Mouse (Mus musculus): Measurements from ENCODE around the gene Gstt1.
"Not testable (repeated sequence)": the region's sequence is repeated elsewhere in the genome, so short reads cannot be mapped to it uniquely, and the experiment has no call there.

Gstt1 gene

DNA sequence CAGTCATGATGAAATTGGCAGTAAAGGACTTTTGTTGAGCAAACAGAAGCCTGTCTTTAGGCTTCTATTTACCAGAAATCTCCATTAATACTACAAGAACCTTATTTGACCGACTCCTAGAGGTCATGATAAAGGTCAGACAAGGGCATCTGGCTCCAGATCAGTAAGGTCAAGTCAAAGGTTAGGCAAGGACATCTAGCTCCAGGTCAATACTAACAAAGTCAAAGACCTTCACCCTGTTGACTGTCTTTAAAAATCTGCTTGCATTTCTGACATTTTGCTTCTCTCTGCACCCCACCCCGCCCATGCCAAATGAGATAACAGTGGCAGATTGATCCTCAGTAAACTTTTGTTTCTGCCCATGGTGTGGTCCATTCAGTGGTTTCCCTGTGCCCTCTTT is 5.8 kb upstream of the Gstt1 start:
- no peak for DNase-seq (ENCODE audit: low spot score in 2 of 2)

DNA sequence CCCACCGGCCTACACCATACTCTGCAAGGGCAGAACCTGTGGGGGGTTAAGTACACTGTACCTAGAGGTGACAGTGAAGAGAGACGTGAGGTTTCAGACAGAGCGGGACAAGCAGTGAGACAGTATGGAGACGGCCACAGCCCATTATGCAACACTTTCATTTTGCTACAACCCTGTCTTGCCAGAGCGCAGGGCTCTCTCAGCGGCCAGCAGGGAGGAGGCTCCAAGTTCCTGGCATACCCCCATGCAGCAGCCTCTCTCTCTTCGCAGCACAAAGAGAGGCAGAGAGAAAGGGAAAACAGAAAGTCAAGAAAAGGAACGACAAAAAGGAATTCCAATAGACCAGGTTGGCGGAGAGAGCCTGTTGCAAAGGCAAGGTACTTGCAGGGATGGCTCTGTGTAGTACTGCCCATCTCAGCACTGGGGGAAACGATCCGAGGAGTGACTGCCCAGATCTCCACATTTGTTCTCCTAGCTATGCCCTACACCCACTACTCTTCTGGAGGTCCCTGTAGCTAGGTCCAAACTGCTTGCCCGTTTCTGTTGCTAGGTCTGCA is 687 bp downstream of the Gstt1 start:
- peak; percentile 41 to 53 for DNase-seq (ENCODE audit: low spot score in 2 of 2)

DNA sequence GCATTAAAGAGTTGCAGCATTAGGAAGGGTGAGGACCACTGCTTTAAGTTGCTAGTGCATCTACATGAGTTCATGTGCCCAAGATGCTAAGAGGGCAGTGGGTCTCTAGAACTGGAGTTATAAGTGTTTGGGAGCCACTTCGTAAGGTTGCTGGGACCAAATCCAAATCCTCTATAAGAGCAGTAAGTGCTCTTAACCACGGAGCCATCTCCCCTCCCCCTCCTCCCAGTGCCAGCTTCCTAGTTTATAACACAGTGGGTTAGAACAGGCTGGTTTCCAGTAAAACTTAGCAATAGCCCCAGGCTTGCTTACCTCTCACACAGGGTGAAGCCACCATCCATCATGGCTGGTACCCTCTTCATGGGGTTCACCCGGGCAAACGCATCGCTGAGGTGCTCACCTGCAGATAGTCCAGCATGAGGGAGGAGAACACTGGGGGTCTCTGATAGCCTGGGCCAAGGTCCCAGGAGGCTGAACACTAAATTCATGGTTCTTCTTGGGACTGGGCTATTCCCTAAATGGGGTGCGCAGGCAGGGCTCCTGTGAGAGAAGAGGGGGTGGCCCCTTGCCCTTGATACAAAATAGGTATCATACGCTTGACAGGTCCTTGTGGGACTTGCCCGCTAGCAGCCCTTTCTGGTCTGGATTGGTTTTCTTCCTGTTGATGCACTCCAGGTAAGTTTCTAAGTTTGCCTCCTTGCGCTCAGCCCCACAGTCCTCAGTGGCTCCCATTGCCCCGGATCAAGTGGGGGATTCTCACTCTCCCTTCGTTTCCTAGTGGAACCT is 1.5 kb downstream of the Gstt1 start:
- no peak for DNase-seq (ENCODE audit: low spot score in 2 of 2)

DNA sequence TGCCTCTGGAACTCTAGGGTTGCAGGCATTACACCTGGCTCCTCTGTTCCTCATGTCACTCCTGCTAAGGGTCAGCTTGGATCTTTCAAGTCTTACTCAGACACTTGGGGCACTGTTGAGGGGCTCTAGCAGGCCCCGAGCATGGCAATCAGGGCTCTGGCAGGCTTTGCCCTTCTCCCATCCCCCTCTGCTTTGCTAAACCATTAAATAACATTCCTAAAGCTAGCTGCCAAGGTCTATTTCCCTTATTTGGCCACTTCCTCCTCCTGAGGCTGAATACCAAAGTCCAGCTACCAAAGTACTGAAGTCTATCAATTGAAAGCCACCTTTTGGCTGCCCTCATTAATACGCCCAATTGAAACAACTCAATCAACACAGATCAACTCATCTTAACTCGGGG is 3.5 kb downstream of the Gstt1 start:
- DNase-seq (ENCODE audit: low spot score in 2 of 2) = no peak

DNA sequence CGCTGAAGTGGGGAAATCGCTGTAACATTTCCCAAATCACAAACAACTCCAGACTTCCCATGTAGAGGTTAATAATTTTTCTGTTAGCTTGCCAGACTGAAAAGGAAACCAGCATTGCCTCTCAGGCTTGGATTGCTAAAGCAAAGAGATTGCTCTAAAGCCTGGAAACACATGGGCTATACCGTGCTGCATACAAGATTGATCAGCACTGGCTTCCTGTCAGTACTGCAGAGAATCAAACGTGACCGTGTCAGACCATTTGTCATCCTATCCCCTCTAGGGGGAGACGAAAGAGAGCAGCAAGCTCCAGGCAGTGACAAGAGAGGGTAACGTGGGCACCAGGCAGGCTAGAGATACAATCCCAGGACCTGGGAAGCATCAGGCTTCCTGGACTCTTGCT is 7.6 kb downstream of the Gstt1 start:
- DNase-seq (ENCODE audit: low spot score in 2 of 2) = no peak

DNA sequence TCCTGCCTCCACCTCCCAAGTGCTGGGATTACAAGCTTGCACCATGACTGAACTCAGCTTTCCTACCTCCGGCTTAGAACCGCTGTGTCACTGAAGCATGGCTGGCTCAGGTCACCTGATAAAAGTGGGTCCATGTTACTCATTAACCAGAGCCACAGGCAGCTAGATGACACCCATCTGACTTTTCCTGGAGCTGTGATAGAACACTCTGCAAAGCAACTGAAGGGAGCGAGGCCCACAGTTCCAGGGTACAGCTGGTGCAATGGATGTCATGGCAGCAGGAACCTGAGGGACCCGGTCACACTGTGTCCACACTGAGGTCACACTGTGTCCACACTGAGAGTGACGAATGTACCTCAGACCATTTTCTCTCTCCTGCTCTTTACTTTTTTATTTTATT is 8.5 kb downstream of the Gstt1 start:
- DNase-seq (ENCODE audit: low spot score in 2 of 2) = no peak

DNA sequence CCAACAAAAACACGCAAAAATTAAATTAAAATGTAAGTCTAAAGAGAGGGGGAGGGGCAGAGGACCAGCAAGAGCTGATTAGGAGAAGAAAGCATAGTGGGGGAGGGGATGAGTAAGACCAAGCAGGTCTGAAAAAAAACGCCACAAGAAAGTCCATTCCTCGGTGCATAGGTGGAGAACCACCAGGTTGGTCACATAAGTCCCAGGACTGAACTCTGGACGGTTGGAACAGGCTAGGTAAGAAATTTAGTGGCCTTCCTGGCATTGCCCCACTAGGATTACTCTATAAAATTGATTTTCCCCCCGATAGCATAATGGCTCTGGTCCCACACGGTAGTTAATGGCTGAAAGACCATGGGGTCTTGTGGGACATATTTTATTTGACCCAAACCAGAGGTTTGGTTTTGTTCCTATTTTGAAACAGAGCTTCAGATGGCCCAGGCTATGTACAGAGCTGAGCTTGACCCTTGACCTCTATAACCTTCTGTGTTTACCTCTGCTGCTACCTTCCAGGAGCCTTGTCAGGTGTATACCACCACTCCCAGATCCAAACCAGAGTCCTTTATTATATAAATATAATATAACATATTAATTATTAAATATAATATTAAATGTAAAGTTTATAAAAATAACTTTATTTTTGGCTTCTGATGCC is 9.2 kb downstream of the Gstt1 start:
- DNase-seq (ENCODE audit: low spot score in 2 of 2) = no peak

DNA sequence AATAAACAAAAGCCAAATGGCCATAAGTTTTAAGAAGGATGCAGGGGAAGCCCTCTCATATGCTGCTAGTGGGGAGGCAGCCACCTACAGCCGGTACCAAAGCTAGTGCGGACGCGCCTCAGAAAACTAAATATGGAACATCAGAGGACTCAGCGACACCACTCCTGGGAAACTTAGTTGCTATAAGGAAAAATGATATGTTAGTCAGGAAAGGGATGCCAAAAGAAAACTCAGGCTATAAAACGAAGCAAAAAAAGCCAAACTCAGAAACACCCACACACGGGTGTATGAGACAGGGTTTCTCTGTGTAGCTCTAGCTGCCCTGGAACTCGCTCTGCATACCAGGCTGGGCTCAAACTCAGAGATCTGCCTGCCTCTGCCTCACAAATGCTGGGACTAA is 10.1 kb downstream of the Gstt1 start:
- peak in 1 of 2 experiments; percentile 26 for DNase-seq (ENCODE audit: low spot score in 2 of 2)

DNA sequence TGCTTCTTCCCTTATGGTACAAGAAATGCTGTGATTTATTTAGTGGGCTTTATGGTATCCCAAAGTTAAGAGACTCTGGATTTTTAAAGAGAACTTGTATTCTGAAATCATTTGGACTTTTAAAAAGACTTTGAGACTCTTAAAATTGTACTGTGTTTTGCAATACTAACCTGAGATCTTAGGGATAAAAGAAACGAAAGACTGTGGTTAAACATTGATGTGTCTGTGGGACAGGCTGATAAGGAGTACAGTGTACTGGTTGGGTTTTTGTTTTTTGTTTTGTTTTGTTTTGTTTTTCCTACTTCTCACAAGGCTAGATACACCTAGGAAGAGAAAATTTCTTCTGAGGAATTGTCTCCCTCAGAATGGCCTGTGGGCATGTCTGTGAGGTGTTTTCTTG is 12.9 kb downstream of the Gstt1 start:
- DNase-seq (ENCODE audit: low spot score in 2 of 2) = no peak

DNA sequence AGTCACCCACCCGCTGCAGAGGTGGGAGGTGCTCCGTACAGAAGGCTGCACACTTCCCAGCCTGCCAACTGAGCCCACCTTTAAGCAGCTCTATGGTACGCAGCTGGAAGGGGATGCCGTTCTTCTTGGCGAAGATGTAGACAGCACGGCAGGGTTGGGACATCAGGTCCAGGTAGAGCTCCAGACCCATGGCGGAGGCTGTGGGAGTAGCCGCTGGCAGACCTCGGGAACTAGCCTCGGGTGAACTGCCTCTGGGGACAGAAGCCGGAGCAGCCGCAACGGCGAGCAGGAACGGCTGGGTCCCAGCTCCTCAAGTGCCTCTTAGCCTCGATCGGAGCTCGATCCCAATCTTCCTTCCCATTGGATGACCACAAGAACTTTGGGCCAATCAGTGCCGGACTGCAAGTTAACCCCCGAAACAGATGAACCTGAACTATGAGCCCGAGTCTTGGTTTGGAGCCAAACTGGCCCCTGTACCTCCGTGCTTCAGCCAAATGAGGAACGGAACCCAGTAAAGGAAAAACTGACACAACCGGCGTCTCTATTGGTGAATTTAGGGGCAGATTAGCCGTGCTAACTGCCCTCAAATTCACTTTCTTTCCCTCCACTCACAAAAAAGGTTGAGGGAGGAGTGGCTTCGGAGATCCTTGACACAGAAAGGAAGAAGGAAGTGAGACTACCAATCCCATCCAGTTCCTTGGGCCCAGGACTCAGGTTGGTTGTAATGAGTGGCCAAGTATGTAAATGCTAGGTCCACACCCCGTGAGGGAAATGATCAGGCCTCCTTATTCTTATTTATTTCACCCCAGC is 17.4 kb downstream of the Gstt1 start, which contains the start of the genes Gm20441 and Gstt3:
Gene Gm20441, minus strand, starts transcription at position 186 of the 810 bp plus-strand sequence.
Gene Gstt3, minus strand, starts transcription at position 646 of the 810 bp plus-strand sequence.
- DNase-seq (ENCODE audit: low spot score in 2 of 2) = no peak

DNA sequence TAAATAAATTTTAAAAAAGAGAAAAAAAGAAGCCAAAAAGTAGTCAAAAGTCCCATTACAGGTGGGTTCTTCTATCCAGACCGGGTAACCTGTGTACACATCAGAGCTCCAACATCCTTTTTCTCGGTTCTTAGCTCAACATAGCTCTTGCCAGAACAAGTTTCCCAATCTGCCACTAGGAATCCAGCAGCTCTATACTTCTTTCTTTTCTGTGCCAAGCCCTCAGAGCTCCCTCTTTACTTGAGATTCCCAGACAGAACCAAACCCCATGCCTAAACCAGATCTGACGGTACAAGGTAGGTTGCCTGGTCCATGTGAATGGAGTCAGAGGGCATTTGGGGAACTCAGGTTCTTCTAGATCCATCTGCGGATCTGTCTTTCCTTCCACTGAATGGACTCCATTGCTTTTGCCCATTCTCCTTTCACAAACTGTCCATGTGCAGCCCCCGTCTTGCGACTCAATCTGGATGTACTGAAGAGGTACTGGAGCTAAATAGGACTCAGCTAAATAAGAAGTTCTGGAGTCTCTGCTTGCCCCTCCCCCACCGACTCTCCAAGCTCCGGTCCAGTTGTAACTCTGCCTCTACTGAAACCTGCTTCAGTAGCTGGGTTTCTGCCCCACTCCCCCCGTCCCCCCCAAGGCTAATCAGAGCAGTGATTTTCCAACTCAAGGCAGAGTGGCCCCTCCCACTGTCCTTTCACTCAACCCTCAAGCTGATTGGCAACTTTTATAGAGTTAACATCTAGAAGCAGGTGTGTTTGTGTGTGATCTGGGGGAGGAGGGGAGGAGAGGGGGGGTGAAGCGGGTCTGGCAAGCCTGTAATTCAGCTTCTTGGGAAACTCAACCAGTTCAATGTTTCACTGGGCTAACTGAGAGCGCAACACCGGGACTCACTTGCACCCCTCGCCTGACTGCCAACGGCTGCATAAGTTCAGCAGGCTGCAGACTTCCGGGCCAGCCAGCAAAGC is 18.9 kb downstream of the Gstt1 start:
- DNase-seq (ENCODE audit: low spot score in 2 of 2) = no peak

DNA sequence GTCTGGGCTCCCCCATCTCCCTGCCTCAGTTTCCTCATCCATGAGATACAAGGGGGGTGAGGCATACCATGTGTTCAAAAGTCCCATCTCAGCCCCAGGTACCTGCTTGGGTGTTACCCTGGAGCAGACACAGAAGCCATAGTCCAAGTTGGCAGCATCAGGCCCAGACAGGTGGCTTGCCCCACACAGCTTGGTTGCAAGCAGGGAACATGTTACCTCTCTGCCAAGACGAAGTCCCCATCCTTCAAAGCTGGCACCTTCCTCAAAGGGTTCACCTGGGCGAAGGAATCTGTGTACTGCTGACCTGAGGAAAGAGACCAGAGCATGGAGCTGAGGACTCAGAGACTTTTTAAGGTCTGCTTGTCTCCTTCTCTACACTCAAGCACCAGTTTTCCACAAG is 20.5 kb downstream of the Gstt1 start:
- no peak for DNase-seq (ENCODE audit: low spot score in 2 of 2)

DNA sequence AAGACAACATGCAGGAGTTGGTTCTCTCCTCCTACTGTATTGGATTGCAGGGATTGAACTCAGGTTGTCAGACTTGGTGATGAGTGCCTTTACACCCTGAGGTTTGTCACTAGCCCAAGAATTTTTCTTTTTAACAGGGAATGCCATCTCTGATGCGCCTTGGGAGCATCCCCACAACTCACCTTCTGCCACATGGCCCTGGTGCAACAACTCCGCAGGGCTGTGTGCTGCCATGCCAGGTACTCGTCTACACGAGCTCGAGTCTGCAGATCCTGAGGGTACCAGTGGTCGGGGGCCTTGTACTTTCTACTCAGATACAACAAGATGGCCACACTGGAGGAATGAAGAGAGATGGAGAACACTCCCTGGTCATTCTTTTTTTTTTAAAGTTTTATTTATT is 21.8 kb downstream of the Gstt1 start:
- no peak for DNase-seq (ENCODE audit: low spot score in 2 of 2)

DNA sequence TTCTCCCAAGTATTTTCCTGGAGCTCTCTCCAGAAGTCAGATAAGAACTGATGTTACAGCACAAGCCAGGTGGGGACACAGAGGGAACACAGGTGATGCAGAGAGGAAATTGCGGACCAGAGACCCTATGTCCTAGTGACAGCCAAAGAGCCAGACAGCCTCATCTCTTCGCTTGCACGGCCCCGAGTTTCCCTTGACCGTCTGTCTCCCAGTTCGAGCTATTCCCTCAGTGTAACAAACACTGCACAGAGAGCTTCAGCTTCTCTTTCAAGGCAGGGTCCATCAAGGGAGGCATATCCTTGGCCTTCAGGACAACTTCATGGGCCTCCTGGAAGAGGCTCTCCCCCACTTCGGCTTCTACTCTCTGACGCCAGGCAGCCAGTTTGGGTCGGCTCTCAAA is 23.8 kb downstream of the Gstt1 start:
- no peak for DNase-seq (ENCODE audit: low spot score in 2 of 2)

DNA sequence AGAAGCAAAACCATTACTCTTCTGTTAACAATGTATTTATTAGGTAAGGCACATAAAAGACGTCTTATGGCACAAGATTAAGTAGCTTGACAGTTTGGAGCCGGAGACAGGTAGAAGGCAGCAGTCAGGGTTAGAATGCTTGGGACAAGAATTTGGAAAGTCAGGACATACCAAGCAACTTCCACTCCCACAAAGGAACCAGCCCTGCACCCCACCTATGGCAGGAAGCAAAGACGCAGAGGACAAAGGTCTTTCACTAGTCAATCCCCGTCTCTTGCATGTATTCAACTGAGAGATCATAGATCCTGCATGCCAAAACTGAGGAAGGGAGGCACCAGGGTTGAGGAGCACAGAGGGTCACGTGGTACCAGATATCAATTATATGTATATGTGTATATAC is 24.3 kb downstream of the Gstt1 start:
- DNase-seq (ENCODE audit: low spot score in 2 of 2) = no peak

DNA sequence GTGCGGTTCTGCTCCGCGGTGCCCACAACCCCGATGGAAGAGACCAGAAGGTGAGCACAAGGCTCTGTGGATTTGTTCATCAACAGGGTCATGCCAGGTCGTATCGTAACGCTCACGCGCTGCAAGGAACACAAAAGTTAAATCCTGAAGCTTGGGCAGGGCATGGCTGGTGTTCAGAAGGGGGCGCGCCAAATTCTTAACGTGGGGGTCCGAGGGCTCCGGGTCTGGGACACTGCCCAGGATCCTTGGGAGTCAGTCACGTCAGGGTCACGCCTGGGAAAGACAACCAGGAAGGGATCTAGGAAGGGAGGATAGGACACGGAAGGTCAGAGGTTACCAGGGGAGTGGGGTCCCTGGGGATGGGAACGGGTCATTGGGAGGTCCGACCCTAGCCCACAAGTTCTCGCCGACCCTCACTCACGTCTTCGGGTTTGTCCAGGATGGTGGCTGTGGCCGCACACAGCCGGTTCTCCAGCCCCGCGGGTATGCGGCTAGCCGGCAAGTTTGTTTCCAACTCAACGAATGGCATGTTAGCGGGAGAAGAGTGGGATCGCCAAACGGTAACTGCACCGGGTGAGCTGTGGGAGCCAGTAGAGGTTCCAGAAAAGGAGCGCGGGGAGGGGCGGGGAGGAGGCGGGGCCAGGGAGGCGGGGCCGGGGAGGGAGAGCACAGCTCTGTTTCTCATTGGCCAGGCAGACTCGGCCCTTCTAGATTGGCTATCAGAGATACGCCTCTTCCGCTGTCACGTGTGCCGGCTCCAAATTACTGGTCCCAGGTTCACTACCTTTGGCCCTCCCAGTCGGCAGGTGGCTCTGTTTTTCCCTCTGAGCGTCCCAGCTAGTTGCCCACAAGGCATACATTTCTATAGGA is 25.4 kb downstream of the Gstt1 start, which contains the start of gene Ddt:
Gene Ddt, minus strand, starts transcription at position 620 of the 870 bp plus-strand sequence.
- DNase-seq (ENCODE audit: low spot score in 2 of 2) = peak; percentile 83

DNA sequence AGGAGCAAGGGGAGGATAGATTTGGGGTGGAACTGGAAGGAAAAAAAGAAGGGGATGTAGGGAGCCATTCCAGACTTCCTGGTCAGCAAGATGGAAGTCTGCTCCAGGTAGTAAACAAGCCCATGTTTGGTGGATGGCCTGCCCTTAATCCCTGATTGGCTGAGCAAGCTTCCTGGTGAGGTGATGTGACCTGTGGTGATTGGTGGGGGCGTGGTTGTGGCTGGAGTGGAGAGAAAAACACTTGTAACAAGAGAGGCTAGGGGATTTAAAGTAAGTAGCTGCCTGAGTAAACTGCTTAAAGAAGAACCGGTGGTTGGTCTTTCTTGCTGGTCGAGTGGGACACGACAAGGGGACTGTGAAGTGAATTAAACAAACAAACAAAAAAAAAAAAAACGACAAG is 30.6 kb downstream of the Gstt1 start:
- DNase-seq (ENCODE audit: low spot score in 2 of 2) = not testable (repeated sequence)

DNA sequence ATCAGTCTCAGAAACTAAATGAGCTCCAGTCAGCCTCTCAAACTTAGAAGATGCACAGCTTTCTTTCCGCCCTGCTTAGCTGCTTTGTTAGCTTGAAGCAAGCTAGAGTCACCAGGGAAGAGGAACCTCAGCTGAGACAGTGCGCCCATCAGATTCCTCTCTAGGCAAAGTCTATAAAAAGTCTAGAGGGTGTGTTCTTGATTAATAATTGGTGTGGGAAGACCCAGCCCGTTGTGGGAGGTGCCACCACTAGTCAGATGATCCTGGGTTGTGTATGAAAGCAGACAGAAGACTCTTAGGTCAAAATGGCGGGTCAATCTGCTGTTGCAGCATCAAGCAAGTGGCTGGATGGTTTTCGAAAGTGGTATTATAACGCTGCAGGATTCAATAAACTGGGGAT is 31.5 kb downstream of the Gstt1 start:
- DNase-seq (ENCODE audit: low spot score in 2 of 2) = no peak

DNA sequence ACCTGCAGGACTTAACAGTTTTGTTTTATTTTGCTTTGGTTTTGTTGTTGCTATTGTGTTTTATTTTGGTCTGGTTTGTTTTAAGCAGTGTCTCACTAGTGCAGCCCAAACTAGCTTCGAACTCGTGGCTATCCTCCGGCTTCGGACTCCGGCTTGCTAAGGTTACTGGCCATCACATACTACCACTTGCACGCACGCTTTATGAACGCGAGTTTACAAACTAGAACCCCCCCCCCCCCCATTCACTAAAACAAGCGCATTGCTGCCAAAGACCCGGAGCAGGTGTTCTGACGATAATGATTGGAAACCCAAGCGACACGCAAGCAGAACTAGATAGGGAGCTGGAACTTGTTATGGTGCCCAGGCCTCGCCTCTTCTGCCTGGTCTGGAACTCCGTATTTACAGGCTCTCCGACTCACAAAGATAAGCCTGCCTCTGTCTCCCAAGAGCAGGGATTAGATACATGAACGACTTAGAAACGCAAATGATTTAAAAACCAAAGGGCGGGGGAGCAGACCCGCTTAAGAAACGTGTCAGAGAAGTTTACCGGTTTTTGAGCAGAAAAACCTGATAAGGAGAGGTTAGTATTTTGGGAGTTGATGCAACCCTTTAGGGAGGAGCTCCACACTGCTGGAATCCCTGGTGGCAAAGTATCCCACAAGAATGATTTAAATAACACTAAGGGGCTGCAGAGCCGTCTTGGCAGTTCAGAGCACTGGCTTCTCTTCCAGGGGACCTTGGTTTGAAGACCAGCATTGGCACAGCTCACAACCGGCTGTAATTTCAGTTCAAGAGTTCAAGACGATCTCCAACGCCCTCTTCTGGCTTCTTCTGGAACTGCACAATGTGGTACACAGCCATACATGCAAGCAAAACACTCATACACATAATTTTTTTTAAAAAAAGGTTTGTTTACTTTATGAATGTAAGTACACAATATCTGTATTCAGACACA is 33.6 kb downstream of the Gstt1 start:
- peak; percentile 42 to 52 for DNase-seq (ENCODE audit: low spot score in 2 of 2)
